Comparison of ENCODE assay signal across 16 mouse cellular contexts in the genomic region with DNA sequence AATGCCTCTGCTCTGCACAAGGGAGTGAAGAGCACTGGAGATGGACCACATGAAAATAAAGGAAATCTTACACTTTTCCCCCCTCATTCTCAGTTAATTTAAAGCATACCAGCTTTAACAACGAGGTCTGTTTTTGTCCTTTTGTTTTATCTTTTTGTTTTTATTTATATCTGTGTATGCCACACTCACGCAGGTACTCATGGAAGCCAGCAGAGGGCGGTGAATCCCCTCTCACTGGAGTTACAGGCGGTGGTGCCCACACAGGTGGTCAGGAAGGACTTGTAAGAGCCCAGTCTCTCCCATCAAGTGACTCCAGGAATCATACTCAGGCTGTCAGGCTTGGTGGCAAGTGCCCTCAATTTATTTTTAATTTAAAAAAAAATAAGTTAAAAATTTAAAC. TPM values are rescaled to one million over a fixed set of nuclear protein-coding genes. Genes with fewer than 3 reads are reported as not detected.
A peak's percentile ranks its signal among the peaks of the same experiment; 100 is the strongest.
DNase-seq lines count a peak whose midpoint lies in the region; ATAC-seq and TF ChIP-seq lines count a peak whose summit lies in the region.
"Had no signal": no experiment of that assay in that cellular context is flagged by ENCODE, and none has a peak within 500 bp of the region (broad histone marks: within the 10 kb centered on the region; RNA-seq: fewer than 3 reads in every experiment).

No protein-coding gene starts in this region.

- no peak for DNase-seq in layer of hippocampus, adult 2 months (ENCODE audit: low spot score in 2 of 2)
- no peak for DNase-seq in layer of hippocampus, postnatal 10 days (ENCODE audit: low spot score in 2 of 2)
- DNase-seq in thymus, postnatal 4 days, result peak; percentile 32
- no peak for DNase-seq in thymus, postnatal 10 days (ENCODE audit: low spot score in 2 of 2)
- DNase-seq in Patski (ENCODE audit: low read depth, low spot score), result no peak
- DNase-seq in cerebellum, postnatal 10 days, result no peak
- DNase-seq in adrenal gland, postnatal 25 days, result no peak
- DNase-seq: gastrocnemius, postnatal 10 days; kidney, adult 11 months; thymus, postnatal 25 days had no signal

- TF ChIP-seq CTCF in layer of hippocampus, adult 2 months (conservative IDR thresholded peaks at IDR 0.05), result peak; percentile 35; the same call in 1 of the 2 replicates
- peak; percentile 75 for TF ChIP-seq CTCF in Patski (IDR thresholded peaks at IDR 0.05)

- CTCF ChIA-PET in Patski (lab: Charles Lee), result no interaction called here

- no peak overlapping the region for H3K27ac ChIP-seq in layer of hippocampus, adult 2 months
- H3K27ac ChIP-seq: embryonic facial prominence, embryonic 15.5 days; forebrain, embryonic 13.5 days; heart, embryonic 10.5 days had no signal

- ATAC-seq in Patski, result no peak
- ATAC-seq: forebrain, embryonic 13.5 days had no signal

- H3K4me3 ChIP-seq in layer of hippocampus, adult 2 months, result no peak overlapping the region
- H3K4me3 ChIP-seq: embryonic facial prominence, embryonic 15.5 days; forebrain, embryonic 13.5 days; heart, embryonic 10.5 days had no signal

- in situ Hi-C loops in Patski (cut with MboI; ENCODE audit: low pct_unique_long_range_greater_than_20kb), result no loop called here

- no peaks in the 10 kb centered on the region for H3K27me3 ChIP-seq in Patski
- H3K27me3 ChIP-seq: embryonic facial prominence, embryonic 15.5 days; forebrain, embryonic 13.5 days had no signal

- POLR2A ChIA-PET in Patski (lab: Charles Lee), result no interaction called here

RNA-seq across cellular contexts. Expression of a gene that starts 27.3 kb away (rescaled TPM):
- total RNA-seq in layer of hippocampus, adult 2 months (2021), result not detected
- total RNA-seq in layer of hippocampus, postnatal 10 days (2021), result under 1 TPM in 1 of 2 experiments, not detected in 1; 0.54 TPM
- polyA plus RNA-seq in Patski (2021), result 0.09 TPM
- 2.7 TPM in 1 of 2 replicates, not detected in the other for total RNA-seq in adrenal gland, postnatal 25 days (2021)
- total RNA-seq: hematopoietic stem cell, adult 5-6 weeks; left cerebral cortex, adult 8-10 months; megakaryocyte progenitor cell, adult 5-6 weeks had no signal
- polyA plus RNA-seq: embryonic facial prominence, embryonic 15.5 days; forebrain, embryonic 13.5 days had no signal
